Mouse (Mus musculus): ENCODE results near the gene Card11.

GRCm38 (mm10) chr5:140910841-140911240 is 89.5 kb downstream of the Card11 start:
- TF ChIP-seq CTCF (IDR thresholded peaks at IDR 0.05; ENCODE audit: low read depth, low read length) (no peak), TAL1 (conservative IDR thresholded peaks at IDR 0.05; ENCODE audit: low read depth, low read length) (no peak), GATA1 (IDR thresholded peaks at IDR 0.05; ENCODE audit: borderline replicate concordance, low read length) (no peak), GATA2 (IDR thresholded peaks at IDR 0.05; ENCODE audit: borderline replicate concordance, low read depth, low read length) (no peak), POLR2AphosphoS5 (IDR thresholded peaks at IDR 0.05; ENCODE audit: insufficient replicate concordance, low read depth, low read length) (no peak)

Measured in G1E (cell line).